14 mouse cellular contexts compared by ENCODE assay signal in genomic region chr1:14413826-14414445, GRCm38 (mm10).
"Had no signal": no experiment of that assay in that cellular context is flagged by ENCODE, and none has a peak within 500 bp of the region (broad histone marks: within the 10 kb centered on the region; RNA-seq: fewer than 3 reads in every experiment).

No protein-coding gene starts in this region.

- DNase-seq: kidney, adult 2 months; kidney, postnatal 14 days; layer of hippocampus, adult 9-11 months; layer of hippocampus, postnatal 36 days; lung, embryonic 14.5 days; lung, postnatal 10 days; right cerebral cortex, adult 18-20 months; right cerebral cortex, postnatal 25 days; thymus, adult 18-20 months; thymus, postnatal 14 days had no signal

- H3K27me3 ChIP-seq: kidney, embryonic 15.5 days; limb, embryonic 15.5 days; liver, embryonic 12.5 days; neural tube, embryonic 13.5 days had no signal

- ATAC-seq: liver, embryonic 12.5 days had no signal

- H3K36me3 ChIP-seq: kidney, embryonic 15.5 days; limb, embryonic 15.5 days; liver, embryonic 12.5 days; neural tube, embryonic 13.5 days had no signal

- H3K27ac ChIP-seq: kidney, embryonic 15.5 days; limb, embryonic 15.5 days; liver, embryonic 12.5 days; neural tube, embryonic 13.5 days had no signal

- H3K9ac ChIP-seq: kidney, embryonic 15.5 days; limb, embryonic 15.5 days; liver, embryonic 12.5 days; lung, embryonic 14.5 days; neural tube, embryonic 13.5 days had no signal

- H3K4me3 ChIP-seq: kidney, embryonic 15.5 days; limb, embryonic 15.5 days; liver, embryonic 12.5 days; neural tube, embryonic 13.5 days had no signal

- H3K4me1 ChIP-seq: kidney, embryonic 15.5 days; limb, embryonic 15.5 days; liver, embryonic 12.5 days; neural tube, embryonic 13.5 days had no signal

- H3K9me3 ChIP-seq: kidney, embryonic 15.5 days; limb, embryonic 15.5 days; liver, embryonic 12.5 days; neural tube, embryonic 13.5 days had no signal

- H3K4me2 ChIP-seq: kidney, embryonic 15.5 days; limb, embryonic 15.5 days; liver, embryonic 12.5 days; lung, embryonic 14.5 days; neural tube, embryonic 13.5 days had no signal
